In the genomic region with DNA sequence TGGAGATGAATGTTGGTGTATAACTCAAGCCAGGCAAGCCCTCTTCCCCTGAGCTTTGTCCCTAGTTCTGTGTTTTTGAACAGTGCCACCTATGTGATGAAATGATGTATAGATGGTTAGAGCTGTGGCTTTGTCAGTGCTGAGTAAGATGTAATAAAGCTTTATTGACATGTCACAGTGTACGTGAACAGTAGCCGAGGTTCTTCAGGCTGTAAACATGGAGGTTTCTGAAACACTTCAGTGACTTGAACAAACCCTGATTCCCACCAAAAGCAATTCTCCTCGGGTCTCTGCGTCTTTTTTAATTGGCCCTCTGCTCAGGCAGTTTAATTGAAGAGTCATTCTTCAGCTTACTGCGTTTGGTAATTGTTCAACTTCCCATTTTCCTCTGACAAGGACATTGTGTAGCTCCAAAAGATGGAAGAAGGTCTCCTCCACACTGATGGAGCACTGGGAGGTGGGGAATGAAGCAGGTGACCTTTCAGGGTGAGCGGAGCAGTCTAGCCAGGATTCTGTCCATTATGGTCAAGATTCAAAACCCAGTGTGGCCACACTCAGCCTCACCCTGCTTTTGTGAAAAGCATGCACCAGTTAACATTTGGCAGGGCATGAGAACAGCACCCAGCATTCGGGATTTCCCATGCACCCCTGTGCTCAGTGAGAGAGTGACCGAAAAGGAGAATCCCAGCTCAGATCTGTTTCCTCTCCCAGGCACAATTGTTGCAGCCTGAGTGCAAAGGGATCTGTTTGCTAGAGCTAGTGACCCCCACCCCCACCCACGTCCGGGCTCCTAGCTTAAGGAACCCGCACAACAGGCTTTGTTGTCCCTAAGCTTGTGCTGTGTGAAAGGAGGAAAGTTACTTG, we compare ENCODE assay signal across 11 mouse cellular contexts.
DNase-seq lines count a peak whose midpoint lies in the region; ATAC-seq and TF ChIP-seq lines count a peak whose summit lies in the region.
"Had no signal": no experiment of that assay in that cellular context is flagged by ENCODE, and none has a peak within 500 bp of the region (broad histone marks: within the 10 kb centered on the region; RNA-seq: fewer than 3 reads in every experiment).

No protein-coding gene starts in this region.

- no peak overlapping the region; the same call in 1 of the 2 replicates for H3K27ac ChIP-seq in kidney, postnatal 0 days
- peak overlapping the region; percentile 51; the same call in 1 of the 2 replicates for H3K27ac ChIP-seq in forebrain, embryonic 11.5 days (ENCODE audit: low read depth, low read length)
- H3K27ac ChIP-seq in limb, embryonic 12.5 days, result peak overlapping the region; percentile 50; the same call in 1 of the 2 replicates
- H3K27ac ChIP-seq in stomach, embryonic 15.5 days, result no peak overlapping the region
- no peak overlapping the region for H3K27ac ChIP-seq in gastrocnemius, adult 2 months

- no peak overlapping the region for H3K4me2 ChIP-seq in kidney, postnatal 0 days (ENCODE audit: low read length)
- no peak overlapping the region for H3K4me2 ChIP-seq in forebrain, embryonic 11.5 days (ENCODE audit: low read depth, low read length, severe bottlenecking)
- H3K4me2 ChIP-seq in limb, embryonic 12.5 days, result no peak overlapping the region
- 0 out of 2 replicates have a peak overlapping the region, but pooled peaks have one; percentile 9 for H3K4me2 ChIP-seq in stomach, embryonic 15.5 days
- H3K4me2 ChIP-seq: lung, embryonic 14.5 days had no signal

- intact Hi-C loops in gastrocnemius, adult 2 months (cut with DNase I), result no loop called here

- no peaks in the 10 kb centered on the region for H3K27me3 ChIP-seq in kidney, postnatal 0 days (ENCODE audit: insufficient read depth, low read length)
- no peaks in the 10 kb centered on the region for H3K27me3 ChIP-seq in forebrain, embryonic 11.5 days (ENCODE audit: control insufficient read depth, insufficient read depth, low read length)
- no peaks in the 10 kb centered on the region for H3K27me3 ChIP-seq in limb, embryonic 12.5 days
- no peaks in the 10 kb centered on the region for H3K27me3 ChIP-seq in stomach, embryonic 15.5 days (replicated peaks)

- no peaks in the 10 kb centered on the region; the same call in 1 of the 2 replicates for H3K4me1 ChIP-seq in kidney, postnatal 0 days (replicated peaks; ENCODE audit: insufficient read depth, low read length)
- peaks cover 13% of the 10 kb centered on the region for H3K4me1 ChIP-seq in forebrain, embryonic 11.5 days (replicated peaks; ENCODE audit: control insufficient read depth, insufficient read depth, low read length)
- peaks cover 28% of the 10 kb centered on the region for H3K4me1 ChIP-seq in limb, embryonic 12.5 days (replicated peaks)
- H3K4me1 ChIP-seq in stomach, embryonic 15.5 days, result 0 out of 2 replicates have a peak, but pooled peaks cover 10% of the 10 kb centered on the region

- WGBS in kidney, postnatal 0 days, result 44% methylated on average over 11 of the region's 11 CpGs
- WGBS in forebrain, embryonic 11.5 days, result 10% methylated on average over 11 of the region's 11 CpGs
- 34% methylated on average over 11 of the region's 11 CpGs for WGBS in limb, embryonic 12.5 days
- 53% methylated on average over 11 of the region's 11 CpGs for WGBS in stomach, embryonic 15.5 days

- TF ChIP-seq CTCF in kidney, postnatal 0 days (IDR thresholded peaks at IDR 0.05; ENCODE audit: low read depth), result no peak
- TF ChIP-seq CTCF in gastrocnemius, adult 2 months (IDR thresholded peaks at IDR 0.05), result no peak

- no peak overlapping the region for H3K9ac ChIP-seq in kidney, postnatal 0 days (ENCODE audit: low read depth, low read length)
- H3K9ac ChIP-seq in forebrain, embryonic 11.5 days (ENCODE audit: low read length), result no peak overlapping the region
- no peak overlapping the region for H3K9ac ChIP-seq in limb, embryonic 12.5 days (replicated peaks)
- no peak overlapping the region for H3K9ac ChIP-seq in stomach, embryonic 15.5 days
- H3K9ac ChIP-seq: lung, embryonic 14.5 days had no signal

- H3K36me3 ChIP-seq in kidney, postnatal 0 days (ENCODE audit: insufficient read depth, low read length), result no peaks in the 10 kb centered on the region
- no peaks in the 10 kb centered on the region for H3K36me3 ChIP-seq in forebrain, embryonic 11.5 days (ENCODE audit: control insufficient read depth, insufficient read depth, low read length)
- H3K36me3 ChIP-seq in limb, embryonic 12.5 days, result no peaks in the 10 kb centered on the region
- H3K36me3 ChIP-seq in stomach, embryonic 15.5 days, result no peaks in the 10 kb centered on the region

- peak; percentile 47; the same call in 1 of the 2 replicates for ATAC-seq in kidney, postnatal 0 days (replicated peaks; ENCODE audit: low FRiP score, low read depth)
- peak; percentile 83 for ATAC-seq in forebrain, embryonic 11.5 days (replicated peaks; ENCODE audit: low FRiP score)
- no peak for ATAC-seq in limb, embryonic 12.5 days (ENCODE audit: insufficient number of reproducible peaks, insufficient read depth, low FRiP score, low TSS enrichment, low read depth)
- ATAC-seq in stomach, embryonic 15.5 days (ENCODE audit: insufficient read depth, low FRiP score, low read depth), result 0 out of 2 replicates have a peak, but pooled peaks have one; percentile 10
- ATAC-seq: activated CD4-positive, CD25-positive, alpha-beta regulatory T cell, adult 4 months had no signal

- H3K9me3 ChIP-seq in kidney, postnatal 0 days (replicated peaks; ENCODE audit: low read length), result no peaks in the 10 kb centered on the region
- no peaks in the 10 kb centered on the region for H3K9me3 ChIP-seq in forebrain, embryonic 11.5 days (ENCODE audit: control insufficient read depth, low read length)
- H3K9me3 ChIP-seq in limb, embryonic 12.5 days, result no peaks in the 10 kb centered on the region
- H3K9me3 ChIP-seq in stomach, embryonic 15.5 days, result no peaks in the 10 kb centered on the region

- no peak for DNase-seq in kidney, postnatal 0 days (ENCODE audit: low spot score)
- DNase-seq in kidney, adult 18-20 months, result no peak
- peak; percentile 59 for DNase-seq in forebrain, embryonic 11.5 days (ENCODE audit: low spot score)
- DNase-seq in gastrocnemius, adult 2 months, result no peak
- no peak for DNase-seq in cerebellum, adult 11-12 months
- DNase-seq in testis, postnatal 10 days (ENCODE audit: low spot score), result no peak
- DNase-seq: cerebellum, adult 8-10 months; lung, embryonic 14.5 days had no signal

- no peak overlapping the region for H3K4me3 ChIP-seq in kidney, postnatal 0 days (replicated peaks; ENCODE audit: low read depth, low read length)
- H3K4me3 ChIP-seq in forebrain, embryonic 11.5 days (ENCODE audit: low read depth, low read length), result no peak overlapping the region
- H3K4me3 ChIP-seq in limb, embryonic 12.5 days (replicated peaks), result no peak overlapping the region
- H3K4me3 ChIP-seq in stomach, embryonic 15.5 days (replicated peaks), result no peak overlapping the region
- no peak overlapping the region for H3K4me3 ChIP-seq in gastrocnemius, adult 2 months

Comparison
In these comparisons a context has a peak if more than half of its experiments do, and no peak if none do; other contexts are left out.
1. H3K27ac ChIP-seq: peak in forebrain, embryonic 11.5 days (single experiment) and limb, embryonic 12.5 days (single experiment); none in kidney, postnatal 0 days (single experiment), stomach, embryonic 15.5 days (single experiment) and gastrocnemius, adult 2 months (single experiment).